Mouse (Mus musculus): ENCODE results near the gene Sdhb. TPM values are rescaled to one million over a fixed set of nuclear protein-coding genes. Genes with fewer than 3 reads are reported as not detected.
A peak's percentile ranks its signal among the peaks of the same experiment; 100 is the strongest.

Sdhb gene
- polyA plus RNA-seq, 2 experiments, result 175 to 381 TPM

GRCm38 (mm10) chr4:141010118-141010517, 49.1 kb downstream of the Sdhb start, which contains the start of gene Mfap2:
TSS of gene Mfap2 (plus strand) at chr4:141010418.
- Histone ChIP-seq H3K9ac (ENCODE audit: low read depth, low read length, severe bottlenecking) (peak within 1 kb of the TSS; percentile 92), H3K4me3 (replicated peaks; ENCODE audit: low read length) (peak within 1 kb of the TSS; percentile 75), H3K4me2 (replicated peaks; ENCODE audit: low read depth, low read length, severe bottlenecking) (peak within 1 kb of the TSS; percentile 88), H3K27me3 (ENCODE audit: control insufficient read depth, insufficient read depth, low read length) (no peaks in the 10 kb centered on the region), H3K36me3 (ENCODE audit: control insufficient read depth, insufficient read depth, low read length) (peaks cover 49% of the 10 kb centered on the region), H3K27ac (replicated peaks; ENCODE audit: low read depth, low read length) (peak within 1 kb of the TSS; percentile 94), H3K4me1 (ENCODE audit: control insufficient read depth, insufficient read depth, low read length) (peaks cover 18% of the 10 kb centered on the region), H3K9me3 (ENCODE audit: control insufficient read depth, low read length) (no peaks in the 10 kb centered on the region)
- no peak for TF ChIP-seq POLR2A (IDR thresholded peaks at IDR 0.05; ENCODE audit: borderline replicate concordance, extremely low read depth, insufficient read depth, insufficient read length)
- 16% methylated on average over 7 of the region's 7 CpGs for WGBS
- ATAC-seq (ENCODE audit: low FRiP score, low read depth) (no peak), DNase-seq (ENCODE audit: low spot score) (no peak)

- peaks cover 18% of the 10 kb centered on the region for H3K4me1 ChIP-seq (ENCODE audit: control insufficient read depth, insufficient read depth, low read length)
These were observed 49.5 kb downstream of the Sdhb start for GRCm38 (mm10) chr4:141010526-141010925.

DNA sequence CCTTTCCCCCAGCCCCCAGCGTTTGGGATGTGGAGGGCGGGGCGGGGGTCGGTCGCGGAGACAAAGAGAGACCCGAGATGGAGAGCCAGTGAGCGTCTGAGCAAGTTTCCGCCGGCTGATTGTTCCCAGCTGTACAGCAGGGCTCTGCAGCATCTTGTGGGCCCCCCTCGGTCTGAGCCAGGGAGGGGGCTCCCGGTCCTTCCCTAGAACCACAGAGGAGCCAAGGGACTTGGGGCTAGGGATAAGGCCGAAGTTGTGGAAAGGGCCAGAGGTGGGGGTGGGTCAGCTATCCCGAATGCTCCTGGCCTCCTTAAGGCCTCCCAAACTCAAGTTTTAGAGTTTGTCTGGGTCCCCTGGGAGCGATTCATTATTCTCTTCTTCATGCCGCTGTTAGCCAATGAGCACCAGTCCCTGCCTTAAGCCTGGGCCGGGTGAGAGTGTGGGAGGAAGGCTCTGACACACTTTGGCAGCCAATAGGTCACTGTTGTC, 50.0 kb downstream of the Sdhb start:
- Histone ChIP-seq H3K27ac (replicated peaks; ENCODE audit: low read depth, low read length) (peak overlapping the region; percentile 94), H3K27me3 (ENCODE audit: control insufficient read depth, insufficient read depth, low read length) (no peaks in the 10 kb centered on the region), H3K4me2 (replicated peaks; ENCODE audit: low read depth, low read length, severe bottlenecking) (peak overlapping the region; percentile 88), H3K36me3 (ENCODE audit: control insufficient read depth, insufficient read depth, low read length) (peaks cover 49% of the 10 kb centered on the region), H3K9ac (ENCODE audit: low read depth, low read length, severe bottlenecking) (peak overlapping the region; percentile 92), H3K4me1 (ENCODE audit: control insufficient read depth, insufficient read depth, low read length) (peaks cover 18% of the 10 kb centered on the region), H3K4me3 (replicated peaks; ENCODE audit: low read length) (peak overlapping the region; percentile 75), H3K9me3 (ENCODE audit: control insufficient read depth, low read length) (no peaks in the 10 kb centered on the region)
- TF ChIP-seq POLR2A (IDR thresholded peaks at IDR 0.05; ENCODE audit: borderline replicate concordance, extremely low read depth, insufficient read depth, insufficient read length), result no peak
- peak; percentile 69 for DNase-seq (ENCODE audit: low spot score)
- ATAC-seq (ENCODE audit: low FRiP score, low read depth), result peak; percentile 41; the same call in 1 of the 2 replicates
- 4% methylated on average over 16 of the region's 17 CpGs for WGBS

More at GRCm38 (mm10) chr4:141010526-141010925, 49.5 kb downstream of the Sdhb start:
- Histone ChIP-seq H3K36me3 (ENCODE audit: control insufficient read depth, insufficient read depth, low read length) (peaks cover 49% of the 10 kb centered on the region), H3K27ac (replicated peaks; ENCODE audit: low read depth, low read length) (peak overlapping the region; percentile 94), H3K4me2 (replicated peaks; ENCODE audit: low read depth, low read length, severe bottlenecking) (peak overlapping the region; percentile 88), H3K27me3 (ENCODE audit: control insufficient read depth, insufficient read depth, low read length) (no peaks in the 10 kb centered on the region), H3K9ac (ENCODE audit: low read depth, low read length, severe bottlenecking) (peak overlapping the region; percentile 92), H3K9me3 (ENCODE audit: control insufficient read depth, low read length) (no peaks in the 10 kb centered on the region), H3K4me3 (replicated peaks; ENCODE audit: low read length) (peak overlapping the region; percentile 75)
- WGBS, result 0% methylated on average over 20 of the region's 26 CpGs
- peak; percentile 89; the same call in 1 of the 2 replicates for TF ChIP-seq POLR2A (IDR thresholded peaks at IDR 0.05; ENCODE audit: borderline replicate concordance, extremely low read depth, insufficient read depth, insufficient read length)
- peak; percentile 82 for ATAC-seq (ENCODE audit: low FRiP score, low read depth)
- DNase-seq (ENCODE audit: low spot score), result peak; percentile 77

- ATAC-seq (ENCODE audit: low FRiP score, low read depth) (peak; percentile 19; the same call in 1 of the 2 replicates), DNase-seq (ENCODE audit: low spot score) (peak; percentile 45)
- no peaks in the 10 kb centered on the region for H3K9me3 ChIP-seq (ENCODE audit: control insufficient read depth, low read length)
- WGBS, result 23% methylated on average over 14 of the region's 14 CpGs
- H3K27ac ChIP-seq (replicated peaks; ENCODE audit: low read depth, low read length), result peak overlapping the region; percentile 94
- H3K4me1 ChIP-seq (ENCODE audit: control insufficient read depth, insufficient read depth, low read length), result peaks cover 18% of the 10 kb centered on the region
- peak overlapping the region; percentile 88 for H3K4me2 ChIP-seq (replicated peaks; ENCODE audit: low read depth, low read length, severe bottlenecking)
- no peak for TF ChIP-seq POLR2A (IDR thresholded peaks at IDR 0.05; ENCODE audit: borderline replicate concordance, extremely low read depth, insufficient read depth, insufficient read length)
- H3K4me3 ChIP-seq (replicated peaks; ENCODE audit: low read length), result peak overlapping the region; percentile 75
- H3K27me3 ChIP-seq (ENCODE audit: control insufficient read depth, insufficient read depth, low read length), result no peaks in the 10 kb centered on the region
- H3K36me3 ChIP-seq (ENCODE audit: control insufficient read depth, insufficient read depth, low read length), result peaks cover 46% of the 10 kb centered on the region
- peak overlapping the region; percentile 92 for H3K9ac ChIP-seq (ENCODE audit: low read depth, low read length, severe bottlenecking)
These were observed 50.7 kb downstream of the Sdhb start for GRCm38 (mm10) chr4:141011556-141012328.

- Histone ChIP-seq H3K27me3 (ENCODE audit: control insufficient read depth, insufficient read depth, low read length) (no peaks in the 10 kb centered on the region), H3K27ac (replicated peaks; ENCODE audit: low read depth, low read length) (peak overlapping the region; percentile 94), H3K9ac (ENCODE audit: low read depth, low read length, severe bottlenecking) (no peak overlapping the region), H3K4me1 (ENCODE audit: control insufficient read depth, insufficient read depth, low read length) (peaks cover 18% of the 10 kb centered on the region), H3K9me3 (ENCODE audit: control insufficient read depth, low read length) (no peaks in the 10 kb centered on the region), H3K4me3 (replicated peaks; ENCODE audit: low read length) (peak overlapping the region; percentile 75), H3K4me2 (replicated peaks; ENCODE audit: low read depth, low read length, severe bottlenecking) (peak overlapping the region; percentile 88), H3K36me3 (ENCODE audit: control insufficient read depth, insufficient read depth, low read length) (peaks cover 46% of the 10 kb centered on the region)
- no peak for TF ChIP-seq POLR2A (IDR thresholded peaks at IDR 0.05; ENCODE audit: borderline replicate concordance, extremely low read depth, insufficient read depth, insufficient read length)
- WGBS, result 61% methylated on average over 10 of the region's 10 CpGs
- DNase-seq (ENCODE audit: low spot score) (no peak), ATAC-seq (ENCODE audit: low FRiP score, low read depth) (no peak)
These were observed 51.6 kb downstream of the Sdhb start for GRCm38 (mm10) chr4:141012558-141012957.
